Mouse (Mus musculus) adrenal gland, postnatal 36 days (tissue): ENCODE results near the gene Hdac7. TPM values are rescaled to one million over a fixed set of nuclear protein-coding genes. Genes with fewer than 3 reads are reported as not detected.

Experiments used
- DNase-seq, 2 experiments: peaks; one replicate each; pipeline ENCODE4 v3.0.0; 2021; ENCODE audit warnings: mixed read lengths in 1 of 2
- total RNA-seq, 2 experiments: library from RNA; stranded (reverse); gene quantifications; 2 replicates each; pipeline ENCODE4 v1.2.3; 2021

Gene Hdac7
- total RNA-seq, 2 experiments from 2014 or later = 63.5 to 67.2 TPM

GRCm38 (mm10) chr15:97768192-97768591 is 76.1 kb downstream of the Hdac7 start:
- DNase-seq = peak in 1 of 2 experiments; percentile 50

GRCm38 (mm10) chr15:97767280-97768186 is 76.8 kb downstream of the Hdac7 start, which contains the start of gene Rapgef3:
Rapgef3 (minus strand) TSS chr15:97767972.
- peak; percentile 87 to 89 for DNase-seq

GRCm38 (mm10) chr15:97766594-97767279 is 77.6 kb downstream of the Hdac7 start:
- DNase-seq = no peak

- no peak for DNase-seq
Measured at GRCm38 (mm10) chr15:97766194-97766593, 78.1 kb downstream of the Hdac7 start.

- no peak for DNase-seq
Measured at GRCm38 (mm10) chr15:97765090-97765794, 79.1 kb downstream of the Hdac7 start.

- no peak for DNase-seq
Measured at GRCm38 (mm10) chr15:97764532-97764931, 79.8 kb downstream of the Hdac7 start.

- DNase-seq = no peak
Measured at GRCm38 (mm10) chr15:97763256-97764049, 80.8 kb downstream of the Hdac7 start.

- DNase-seq = peak; percentile 43 to 55
Measured at GRCm38 (mm10) chr15:97762733-97763132, 81.6 kb downstream of the Hdac7 start.

GRCm38 (mm10) chr15:97761438-97761837 is 82.9 kb downstream of the Hdac7 start:
- DNase-seq = no peak

GRCm38 (mm10) chr15:97760952-97761351 is 83.3 kb downstream of the Hdac7 start:
- no peak for DNase-seq

GRCm38 (mm10) chr15:97760006-97760405 is 84.3 kb downstream of the Hdac7 start:
- DNase-seq = no peak

GRCm38 (mm10) chr15:97755361-97755760 is 88.9 kb downstream of the Hdac7 start:
- no peak for DNase-seq

- DNase-seq = no peak
Measured at GRCm38 (mm10) chr15:97754476-97754875, 89.8 kb downstream of the Hdac7 start.

GRCm38 (mm10) chr15:97752491-97752890 is 91.8 kb downstream of the Hdac7 start:
- DNase-seq = no peak

GRCm38 (mm10) chr15:97751676-97752075 is 92.6 kb downstream of the Hdac7 start:
- no peak for DNase-seq

GRCm38 (mm10) chr15:97750697-97751096 is 93.6 kb downstream of the Hdac7 start:
- DNase-seq = peak; percentile 85 to 87

GRCm38 (mm10) chr15:97749841-97750240 is 94.5 kb downstream of the Hdac7 start:
- DNase-seq = no peak

GRCm38 (mm10) chr15:97749397-97749796 is 94.9 kb downstream of the Hdac7 start:
- DNase-seq = no peak

GRCm38 (mm10) chr15:97748964-97749363 is 95.3 kb downstream of the Hdac7 start:
- DNase-seq = no peak

GRCm38 (mm10) chr15:97748309-97748708 is 96.0 kb downstream of the Hdac7 start:
- no peak for DNase-seq

- DNase-seq = no peak
Measured at GRCm38 (mm10) chr15:97747486-97747885, 96.8 kb downstream of the Hdac7 start.

GRCm38 (mm10) chr15:97746748-97747147 is 97.6 kb downstream of the Hdac7 start:
- no peak for DNase-seq
